Mouse (Mus musculus) mesoderm, embryonic 11.5 days (tissue): ENCODE data around the gene Ntng1.
"Not testable (repeated sequence)": the region's sequence is repeated elsewhere in the genome, so short reads cannot be mapped to it uniquely, and the experiment has no call there.

ENCODE experiments used
- DNase-seq: peaks from one replicate; pipeline ENCODE4 v3.0.0-alpha.2; 2012; ENCODE audit warnings: low read depth, low spot score

Ntng1 gene

DNA sequence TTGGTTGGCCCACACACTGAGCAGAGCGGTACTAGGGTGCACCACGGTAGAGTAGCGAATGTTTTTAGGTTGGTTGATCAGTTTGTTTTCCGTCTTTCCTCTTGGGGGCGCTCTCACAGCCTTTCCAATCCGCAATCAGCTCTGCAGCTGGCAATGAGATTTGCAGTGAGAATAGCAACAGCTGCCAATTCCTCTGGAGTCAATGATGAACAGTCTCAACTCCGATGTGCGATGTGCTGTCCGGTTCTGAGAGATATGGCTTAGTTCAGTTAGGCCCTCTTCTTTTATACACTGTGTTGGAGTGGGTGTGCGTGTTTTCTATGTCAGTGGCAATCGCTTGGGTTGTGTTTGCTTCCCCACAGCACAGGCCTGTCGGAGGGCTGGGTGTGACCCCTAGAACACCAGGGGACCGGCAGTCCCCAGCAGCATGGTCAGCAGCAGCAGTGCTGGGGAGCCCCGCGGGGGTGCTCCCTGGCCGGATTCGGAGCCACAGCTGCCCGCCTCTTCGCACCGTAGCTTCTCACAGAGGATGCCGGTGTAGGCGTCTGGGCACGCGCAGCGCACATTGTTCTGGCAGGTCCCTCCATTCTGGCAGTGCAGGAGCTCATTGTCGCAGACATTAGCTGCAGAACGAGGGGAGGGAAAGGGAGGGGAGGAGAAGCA, 361.4 kb downstream of the Ntng1 start:
- peak; percentile 84 for DNase-seq

DNA sequence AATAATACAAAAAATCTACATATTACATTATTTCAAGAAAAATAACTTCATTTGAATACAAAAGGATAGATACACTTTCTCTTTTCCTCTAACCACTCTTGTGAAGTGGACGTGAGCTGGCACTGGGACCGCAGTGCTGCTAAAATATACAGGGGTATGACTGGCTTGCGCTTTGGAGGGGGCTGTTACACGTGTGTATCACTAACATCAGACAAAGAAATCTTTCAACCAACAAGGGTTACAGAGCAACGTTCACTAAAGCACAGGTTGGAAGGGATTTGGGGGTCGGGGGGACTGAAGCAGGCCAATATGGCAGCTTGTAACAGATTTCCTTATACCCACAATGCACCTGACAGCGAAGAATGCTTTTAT, 361.9 kb downstream of the Ntng1 start:
- DNase-seq, result no peak

GRCm38 (mm10) chr3:109775200-109775599, 368.6 kb downstream of the Ntng1 start:
- DNase-seq, result no peak

DNA sequence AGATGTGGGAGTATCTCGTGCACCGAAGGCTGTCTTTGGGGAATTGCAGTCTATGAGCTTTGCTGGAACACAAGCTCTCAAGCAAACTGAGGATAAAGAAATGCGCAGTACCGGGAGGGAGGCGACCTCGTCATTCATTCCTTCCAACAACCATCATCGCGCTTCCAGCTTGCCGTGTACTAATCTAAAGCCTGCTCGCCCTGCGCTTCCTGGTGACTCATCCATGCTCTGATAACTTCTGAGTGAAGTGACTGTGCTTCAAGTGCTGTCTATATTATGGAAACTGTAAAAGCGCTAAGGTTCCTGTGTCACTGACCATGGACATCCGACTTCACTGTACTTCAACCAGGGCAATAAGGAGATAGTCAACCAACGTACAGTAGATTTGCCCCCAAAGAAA, 371.7 kb downstream of the Ntng1 start:
- no peak for DNase-seq

DNA sequence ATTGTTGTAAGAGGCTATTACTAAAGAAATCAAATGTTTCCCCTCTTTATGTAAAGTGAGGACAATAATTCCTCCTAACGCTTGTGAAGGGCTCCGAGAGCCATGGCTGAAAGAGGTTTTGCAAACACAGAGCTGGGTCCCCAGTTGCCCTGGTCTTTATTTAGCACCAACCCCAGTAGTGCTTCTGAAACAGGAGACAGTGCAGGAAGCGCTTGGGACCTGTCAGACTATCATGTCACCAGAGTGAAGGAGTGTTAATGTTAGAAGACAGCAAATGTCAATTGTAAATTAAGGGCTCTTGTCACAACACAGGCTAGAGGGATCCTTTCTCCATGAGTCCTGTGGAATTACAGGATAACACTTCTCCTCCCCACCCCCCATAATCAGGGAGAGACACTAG, 376.9 kb downstream of the Ntng1 start:
- DNase-seq, result no peak

- DNase-seq, result no peak
Observed at GRCm38 (mm10) chr3:109765608-109766007, 378.2 kb downstream of the Ntng1 start.

GRCm38 (mm10) chr3:109765141-109765540, 378.7 kb downstream of the Ntng1 start:
- DNase-seq, result no peak

- no peak for DNase-seq
Observed at GRCm38 (mm10) chr3:109756426-109756825, 387.4 kb downstream of the Ntng1 start.

DNA sequence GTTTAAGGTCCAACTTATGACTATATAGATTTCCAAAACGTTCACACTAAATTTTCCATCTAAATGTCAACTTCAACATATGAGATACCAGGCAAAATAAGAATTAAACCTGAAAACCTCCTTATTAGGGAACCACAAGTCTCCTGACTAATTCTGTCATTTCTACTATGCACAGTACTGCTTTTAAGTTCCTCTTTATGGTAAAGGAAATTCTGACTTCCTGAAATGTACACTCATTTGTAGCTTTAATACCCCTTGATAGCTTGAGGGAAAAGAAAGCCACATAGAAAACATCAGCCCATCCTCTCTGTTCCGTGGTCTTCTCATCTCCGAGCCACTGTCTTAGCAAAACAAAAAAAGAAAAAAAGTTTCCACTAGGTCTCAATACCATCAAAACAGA, 396.2 kb downstream of the Ntng1 start:
- not testable (repeated sequence) for DNase-seq

GRCm38 (mm10) chr3:109740466-109741102, 403.2 kb downstream of the Ntng1 start:
- peak; percentile 18 for DNase-seq

DNA sequence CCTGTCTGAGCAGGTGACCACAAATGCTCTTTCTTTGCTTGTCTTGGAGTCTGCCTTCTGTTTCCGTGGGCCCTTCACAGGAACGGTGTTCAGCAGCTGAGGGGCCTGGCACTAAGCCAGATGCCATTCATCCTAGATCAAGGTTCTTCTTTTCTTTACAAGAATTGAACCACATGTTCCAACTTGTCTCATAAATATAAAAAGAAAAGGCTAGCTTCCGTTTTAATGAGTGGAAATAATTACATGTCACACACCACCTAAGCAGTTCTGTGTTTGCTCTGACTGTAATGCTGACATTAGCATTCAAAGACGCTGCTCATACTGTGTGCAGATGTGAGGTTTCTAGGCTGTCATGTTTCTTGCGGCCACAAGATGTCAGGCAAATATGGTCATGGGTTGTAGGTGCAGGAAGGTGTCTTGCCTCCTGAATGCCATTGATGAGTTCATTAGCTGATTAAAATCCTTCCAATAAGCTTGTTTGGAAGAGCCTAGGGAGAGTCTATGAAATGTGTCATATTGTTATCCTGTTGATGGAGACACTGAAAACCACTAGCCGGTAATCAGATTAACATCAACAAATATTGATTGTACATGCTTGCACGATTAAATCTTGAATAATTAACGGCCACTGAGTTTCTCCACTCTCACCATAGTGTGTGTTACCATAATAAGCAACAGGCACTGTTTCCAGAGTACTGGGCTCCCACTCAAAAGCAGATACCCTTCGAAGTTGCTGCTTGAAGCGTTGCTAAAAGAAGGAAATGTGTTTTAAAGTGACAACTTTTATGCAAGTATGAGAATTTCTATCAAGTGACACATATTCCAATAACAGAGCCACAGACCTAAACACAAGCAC, 411.3 kb downstream of the Ntng1 start:
- peak; percentile 42 for DNase-seq

GRCm38 (mm10) chr3:109731592-109732230, 412.1 kb downstream of the Ntng1 start:
- no peak for DNase-seq
